Mouse (Mus musculus) neutrophil, adult 59 days (primary cell): ENCODE measurements around the gene Serpina11. TPM values are rescaled to one million over a fixed set of nuclear protein-coding genes. Genes with fewer than 3 reads are reported as not detected.

Experiments used
- total RNA-seq, 2 experiments: library from RNA; stranded (reverse); gene quantifications; 1 replicate in 1 of 2; 2 replicates in 1 of 2; pipeline ENCODE4 v1.2.4; 2023

Serpina11 gene
- under 1 TPM in 1 of 2 experiments, not detected in 1; 0.78 TPM for total RNA-seq

GRCm38 (mm10) chr12:103989857-103990256 is at the start of gene Serpina11:
TSS of gene Serpina11 (minus strand) at chr12:103989957.

GRCm38 (mm10) chr12:104013620-104014019 is 23.9 kb upstream of the Serpina11 start, which contains the start of gene Serpina9:
TSS of gene Serpina9 (minus strand) at chr12:104013755.

GRCm38 (mm10) chr12:103958798-103959197 is 31.0 kb downstream of the Serpina11 start, which contains the start of gene Serpina1e:
TSS of gene Serpina1e (minus strand) at chr12:103958975.

Other genes starting within 250 kb of the Serpina11 start
- 1 to 10 TPM in 1 of 2 experiments, under 1 TPM in 1; 0.89 to 1.1 TPM for gene Serpina1d, start 216.4 kb downstream of the Serpina11 start, total RNA-seq
- under 1 TPM in 1 of 2 experiments, not detected in 1; 0.47 TPM for gene Serpina1b, start 159.6 kb downstream of the Serpina11 start, total RNA-seq
- not detected for gene Serpina1a, start 126.4 kb downstream of the Serpina11 start, total RNA-seq
- under 1 TPM; 0.31 to 0.37 TPM for gene Serpina1c, start 85.1 kb downstream of the Serpina11 start, total RNA-seq
- gene Serpina1e, start 31.0 kb downstream of the Serpina11 start, total RNA-seq, result not detected
- not detected for gene Serpina9, start 23.8 kb upstream of the Serpina11 start, total RNA-seq
- not detected for gene Serpina12, start 54.5 kb upstream of the Serpina11 start, total RNA-seq
- not detected for gene Serpina5, start 111.2 kb upstream of the Serpina11 start, total RNA-seq
- gene Serpina3a, start 122.8 kb upstream of the Serpina11 start, total RNA-seq, result not detected
- under 1 TPM in 1 of 2 experiments, not detected in 1; 0.29 TPM for gene Serpina3b, start 138.0 kb upstream of the Serpina11 start, total RNA-seq
- not detected for gene Serpina3c, start 163.9 kb upstream of the Serpina11 start, total RNA-seq
- under 1 TPM; 0.24 to 0.33 TPM for gene Serpina3f, start 224.6 kb upstream of the Serpina11 start, total RNA-seq
- gene Serpina3g, start 246.3 kb upstream of the Serpina11 start, total RNA-seq, result 1 to 10 TPM in 1 of 2 experiments, under 1 TPM in 1; 0.60 to 4.0 TPM